Mouse (Mus musculus): ENCODE measurements around the gene Ikzf1.

The Ikzf1 gene

DNA sequence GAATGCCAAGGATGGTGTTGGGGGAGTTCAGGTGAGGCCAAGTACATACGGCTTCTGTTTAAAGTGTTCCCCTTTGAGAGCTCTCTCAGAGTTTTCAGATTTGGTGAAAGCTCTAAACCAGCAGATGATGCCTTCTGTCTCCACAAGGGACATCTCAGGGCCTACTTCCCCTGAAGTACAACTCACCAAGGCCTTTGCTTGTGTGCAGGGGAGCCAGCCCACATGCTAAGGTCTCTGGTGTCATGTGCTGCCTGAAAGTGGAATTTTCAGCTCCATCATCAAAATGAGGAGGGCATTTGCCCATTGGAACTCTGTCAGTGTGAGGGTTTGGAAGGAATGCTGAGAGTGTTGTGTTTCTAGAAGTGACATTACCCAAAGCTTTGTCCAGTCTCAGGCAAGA lies 80.6 kb downstream of the Ikzf1 start:
- DNase-seq (ENCODE audit: low read depth, low spot score) = no peak

DNA sequence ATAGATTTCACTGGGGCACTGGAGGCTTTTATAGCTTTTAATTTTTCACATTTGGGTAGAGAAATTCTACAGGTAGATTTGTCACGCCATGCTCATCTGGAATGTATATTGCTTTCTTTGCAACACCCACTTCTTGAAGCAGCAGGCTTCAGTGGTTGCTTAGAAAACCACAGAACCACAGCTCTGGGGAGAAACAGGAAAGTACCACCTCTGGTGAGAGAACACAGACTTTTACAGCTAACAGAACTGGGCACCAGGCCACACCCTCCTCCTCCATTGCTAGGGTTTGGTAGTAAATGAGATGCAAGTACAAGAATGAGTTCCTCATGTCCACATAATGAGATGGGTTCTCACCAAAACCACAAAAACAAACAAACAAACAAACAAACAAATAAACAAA lies 81.3 kb downstream of the Ikzf1 start:
- DNase-seq (ENCODE audit: low read depth, low spot score) = no peak

DNA sequence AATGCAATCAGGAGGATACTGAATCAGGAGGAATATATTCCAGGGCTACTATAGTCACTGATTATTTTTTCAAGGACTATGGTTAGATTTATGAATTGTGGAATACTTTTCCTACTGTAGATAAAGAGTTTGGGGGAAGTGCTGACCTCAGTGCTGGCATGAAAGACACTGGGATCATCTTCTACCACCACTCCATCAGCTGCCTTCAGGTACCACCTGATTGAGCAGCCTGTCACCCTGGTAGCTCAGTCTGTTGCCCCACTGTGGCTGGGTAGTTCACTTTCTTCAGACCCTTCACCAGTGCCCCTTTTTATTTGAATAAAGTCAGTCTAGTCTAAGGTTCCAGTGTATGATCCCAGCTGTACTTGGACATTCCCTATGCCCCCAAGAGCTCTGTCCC lies 81.9 kb downstream of the Ikzf1 start:
- DNase-seq (ENCODE audit: low read depth, low spot score) = no peak

DNA sequence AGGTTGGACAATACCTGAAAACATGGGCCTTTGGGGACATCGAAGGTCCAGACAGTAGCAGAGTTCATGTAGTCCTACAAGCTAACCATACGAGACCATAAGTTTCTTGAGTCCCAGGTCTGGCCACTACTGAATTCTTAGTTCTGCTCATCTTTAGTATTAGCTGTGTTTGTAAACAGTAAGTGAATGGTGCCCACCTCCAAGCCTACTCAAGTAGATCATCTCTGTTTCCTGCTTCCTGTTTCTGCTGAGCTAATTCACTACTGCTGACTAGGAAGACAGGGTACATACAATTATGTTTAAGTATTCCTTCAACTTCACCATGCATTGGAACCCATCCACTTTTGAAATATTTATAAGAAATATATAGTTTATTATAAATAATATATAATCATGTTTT lies 83.3 kb downstream of the Ikzf1 start:
- no peak for DNase-seq (ENCODE audit: low read depth, low spot score)

DNA sequence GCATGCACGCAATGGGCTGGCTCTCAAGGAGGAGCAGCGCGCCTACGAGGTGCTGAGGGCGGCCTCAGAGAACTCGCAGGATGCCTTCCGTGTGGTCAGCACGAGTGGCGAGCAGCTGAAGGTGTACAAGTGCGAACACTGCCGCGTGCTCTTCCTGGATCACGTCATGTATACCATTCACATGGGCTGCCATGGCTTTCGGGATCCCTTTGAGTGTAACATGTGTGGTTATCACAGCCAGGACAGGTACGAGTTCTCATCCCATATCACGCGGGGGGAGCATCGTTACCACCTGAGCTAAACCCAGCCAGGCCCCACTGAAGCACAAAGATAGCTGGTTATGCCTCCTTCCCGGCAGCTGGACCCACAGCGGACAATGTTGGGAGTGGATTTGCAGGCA lies 84.5 kb downstream of the Ikzf1 start:
- DNase-seq (ENCODE audit: low read depth, low spot score) = no peak

DNA sequence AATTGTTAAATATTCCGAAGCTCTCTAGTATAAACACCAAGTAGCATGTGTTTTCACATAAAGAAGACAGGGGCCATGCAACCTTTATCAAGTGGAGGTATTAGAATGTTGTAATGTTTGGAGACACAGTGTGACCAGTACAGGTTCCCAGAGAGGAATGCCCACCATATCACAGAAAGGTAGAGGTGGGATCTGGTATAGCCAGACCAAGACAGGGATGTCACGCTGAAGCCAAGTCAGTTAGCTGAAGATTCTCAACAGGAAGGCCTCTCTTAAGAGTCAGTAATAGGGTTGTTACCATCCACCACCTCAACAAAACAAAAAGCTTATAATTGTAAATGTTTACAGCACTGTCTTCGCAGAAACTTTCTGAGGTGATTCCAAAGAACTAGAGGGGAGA lies 85.9 kb downstream of the Ikzf1 start:
- no peak for DNase-seq (ENCODE audit: low read depth, low spot score)

DNA sequence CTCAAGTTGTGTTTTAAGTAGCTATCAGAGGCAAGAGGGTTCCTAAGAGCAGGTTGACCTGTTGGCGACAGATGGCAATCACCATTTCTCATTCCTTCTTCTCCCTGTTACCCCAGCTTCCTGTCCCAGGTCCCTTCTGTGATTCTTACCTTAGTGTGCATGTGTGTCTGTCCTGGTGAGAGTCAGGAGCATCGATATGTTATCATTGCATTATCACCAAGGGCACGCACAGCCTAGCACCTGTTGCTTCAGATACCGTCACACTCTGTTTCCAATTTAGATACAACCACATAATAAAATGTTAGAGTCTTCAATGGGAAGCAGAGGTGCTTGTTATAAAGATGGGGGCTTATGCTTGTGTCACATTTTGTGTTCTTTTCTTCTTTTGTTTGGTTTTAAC lies 87.4 kb downstream of the Ikzf1 start:
- DNase-seq (ENCODE audit: low read depth, low spot score) = no peak

DNA sequence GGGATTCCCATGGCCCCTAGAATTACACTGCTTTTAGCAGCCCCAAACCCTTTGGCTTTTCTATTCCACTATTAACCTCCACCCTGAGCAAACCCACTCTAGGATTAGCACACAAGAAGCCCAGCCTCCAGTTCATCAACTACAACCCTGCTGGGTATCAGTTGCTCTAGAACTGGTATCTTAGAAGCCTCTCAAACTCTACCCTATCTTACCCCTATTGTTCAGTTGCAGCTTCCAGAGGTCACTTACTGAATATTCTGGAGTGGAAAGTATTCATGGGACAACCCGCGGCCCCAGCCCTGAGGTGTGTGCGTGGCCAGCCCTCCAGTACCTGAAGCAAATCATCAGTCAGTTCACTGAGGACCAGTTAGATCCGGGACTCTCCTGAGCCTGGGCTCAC lies 89.6 kb downstream of the Ikzf1 start:
- no peak for DNase-seq (ENCODE audit: low read depth, low spot score)

DNA sequence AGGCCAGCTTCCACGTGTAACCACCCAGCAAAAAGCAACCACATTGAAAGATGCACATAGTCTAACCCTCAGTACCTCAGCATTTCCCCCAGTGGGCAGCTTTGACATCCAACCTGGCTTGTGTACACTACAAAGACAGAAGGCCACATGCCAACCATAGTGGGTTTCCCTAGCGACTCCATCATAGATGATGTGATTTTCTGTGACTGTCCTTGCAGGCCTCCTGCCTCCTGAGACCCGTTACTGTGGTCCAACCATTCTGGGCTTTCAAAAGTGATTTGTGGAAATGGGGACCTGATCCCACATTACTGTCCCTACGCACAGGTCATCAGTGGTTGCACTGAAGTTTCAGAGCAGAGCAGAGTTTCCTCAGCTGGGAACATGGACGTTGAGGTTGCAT lies 90.1 kb downstream of the Ikzf1 start:
- DNase-seq (ENCODE audit: low read depth, low spot score) = no peak

DNA sequence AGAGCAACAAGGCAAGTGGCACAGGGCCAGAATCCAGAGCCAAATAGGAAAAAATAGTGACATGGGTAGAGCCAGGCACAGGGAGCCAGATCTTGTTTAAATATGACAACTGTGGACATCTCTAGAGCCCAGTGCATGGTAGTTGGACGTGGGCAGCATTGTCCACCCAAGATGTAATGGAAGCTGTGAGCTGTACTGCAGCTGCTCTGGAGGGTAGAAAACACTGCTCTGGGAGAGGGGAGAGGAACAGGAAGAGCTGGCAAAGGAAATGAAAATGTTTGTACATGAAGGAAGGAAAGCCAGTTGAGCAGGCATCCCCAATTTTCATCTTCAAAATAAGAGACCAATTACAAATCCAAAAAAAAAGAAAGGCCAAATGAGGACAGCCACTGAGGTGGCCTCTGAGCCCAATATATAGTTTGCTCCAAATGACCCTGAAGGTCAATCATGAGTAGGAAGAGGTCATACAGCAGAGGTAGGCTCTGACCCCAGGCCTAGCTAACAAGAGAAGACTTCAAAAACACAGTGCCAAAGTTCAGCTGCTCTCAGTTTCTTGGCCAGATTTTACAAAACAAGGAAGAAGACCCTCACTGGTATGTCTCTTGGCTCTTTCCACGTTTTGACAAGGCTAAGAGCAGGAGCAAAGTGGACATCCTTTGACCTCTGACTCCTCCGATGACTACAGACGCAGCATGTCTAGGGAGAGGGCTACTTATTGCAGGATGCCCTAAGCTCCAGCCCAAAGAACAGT lies 91.4 kb downstream of the Ikzf1 start:
- DNase-seq (ENCODE audit: low read depth, low spot score) = no peak

DNA sequence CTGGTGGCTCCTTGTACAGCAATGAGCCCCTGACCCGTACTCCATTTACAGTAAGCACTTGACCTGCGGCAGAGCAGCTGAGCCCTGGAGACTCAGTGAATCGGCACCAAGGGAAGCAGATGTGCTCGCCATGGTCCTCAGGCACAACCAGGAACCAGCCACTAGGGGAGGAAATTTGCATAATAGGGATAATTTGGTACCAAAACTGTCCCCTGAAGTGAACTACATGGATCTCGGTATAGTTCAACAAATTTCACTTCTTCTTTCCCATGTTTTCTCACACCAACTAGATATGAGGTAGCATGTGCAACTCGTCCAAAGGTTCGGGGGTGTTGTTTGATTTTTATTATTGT lies 92.0 kb downstream of the Ikzf1 start:
- no peak for DNase-seq (ENCODE audit: low read depth, low spot score)

DNA sequence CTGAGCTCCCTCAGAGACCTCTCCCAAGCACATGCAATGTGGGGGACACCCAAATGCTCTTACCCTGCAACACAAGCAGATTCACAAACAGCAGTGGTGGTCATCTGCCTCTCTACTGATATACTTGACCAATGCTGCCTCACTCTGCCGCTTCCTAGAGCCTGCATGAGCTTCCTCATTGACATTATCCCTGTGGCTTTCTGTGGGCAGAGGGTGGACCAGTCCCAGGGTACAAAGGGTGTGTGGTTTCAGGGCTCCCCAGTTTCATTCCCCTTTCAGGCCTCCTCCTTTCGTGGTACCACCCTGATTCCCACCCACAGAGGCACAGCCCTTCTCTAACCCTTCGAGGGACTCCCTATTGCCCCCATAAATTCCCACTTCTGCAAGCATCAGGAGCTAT lies 92.4 kb downstream of the Ikzf1 start:
- DNase-seq (ENCODE audit: low read depth, low spot score) = no peak

DNA sequence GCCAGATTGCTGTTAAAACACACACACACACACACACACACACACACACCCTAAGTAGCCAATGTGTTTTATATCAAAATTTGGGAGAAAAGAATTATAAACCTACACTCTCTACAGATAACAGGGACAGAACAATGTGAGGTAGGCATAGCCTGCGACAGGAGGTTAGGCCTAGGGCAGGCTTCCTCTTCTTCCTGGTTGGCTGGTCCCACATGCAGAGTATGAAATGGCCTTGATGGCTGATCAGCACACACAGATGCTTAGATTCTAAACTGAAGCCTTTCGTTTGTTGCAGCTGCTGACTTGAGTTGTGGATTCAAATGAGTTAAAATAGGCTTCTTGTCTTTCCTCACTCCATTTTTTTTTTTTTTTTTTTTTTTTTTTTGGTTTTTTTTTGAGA lies 93.0 kb downstream of the Ikzf1 start:
- no peak for DNase-seq (ENCODE audit: low read depth, low spot score)

DNA sequence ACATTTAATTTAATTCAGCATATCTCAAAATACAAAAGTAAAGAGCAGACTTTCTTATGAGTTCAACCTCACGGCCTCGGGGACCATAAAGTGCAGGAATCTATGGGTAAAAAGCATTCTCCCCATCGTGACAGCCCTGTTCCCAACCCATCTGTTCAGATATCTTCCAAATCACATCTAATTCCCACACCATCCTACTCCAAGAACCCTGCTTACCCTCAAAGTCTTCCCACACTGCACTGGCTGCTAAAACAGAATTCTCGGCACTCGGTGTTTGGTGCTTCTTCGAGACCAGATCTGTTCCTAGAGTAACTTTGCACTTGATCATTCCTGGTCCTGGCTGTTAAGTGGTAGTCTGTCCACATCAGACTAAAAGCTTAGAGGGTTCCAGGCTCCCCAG lies 93.5 kb downstream of the Ikzf1 start:
- peak; percentile 16 for DNase-seq (ENCODE audit: low read depth, low spot score)

DNA sequence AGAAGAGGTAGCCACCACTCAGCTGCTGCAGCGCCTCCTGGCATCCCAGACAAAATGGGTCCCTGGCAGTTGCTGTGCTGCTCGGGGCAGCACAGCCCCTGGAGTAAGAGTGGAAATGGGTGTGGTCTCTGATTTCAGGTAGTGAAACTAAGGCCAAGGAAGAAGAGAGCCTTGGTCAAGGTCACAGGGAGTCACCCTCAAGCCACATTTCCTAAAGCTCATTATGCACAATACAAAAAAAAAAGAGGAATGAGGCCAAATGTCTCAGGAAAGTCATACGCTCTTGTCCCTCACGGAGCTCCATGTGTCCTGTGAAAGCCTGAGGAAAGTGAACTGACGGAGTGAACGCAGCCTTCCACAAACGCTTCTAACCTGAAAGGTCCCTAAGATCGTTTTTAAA lies 96.9 kb downstream of the Ikzf1 start:
- DNase-seq (ENCODE audit: low read depth, low spot score) = no peak

DNA sequence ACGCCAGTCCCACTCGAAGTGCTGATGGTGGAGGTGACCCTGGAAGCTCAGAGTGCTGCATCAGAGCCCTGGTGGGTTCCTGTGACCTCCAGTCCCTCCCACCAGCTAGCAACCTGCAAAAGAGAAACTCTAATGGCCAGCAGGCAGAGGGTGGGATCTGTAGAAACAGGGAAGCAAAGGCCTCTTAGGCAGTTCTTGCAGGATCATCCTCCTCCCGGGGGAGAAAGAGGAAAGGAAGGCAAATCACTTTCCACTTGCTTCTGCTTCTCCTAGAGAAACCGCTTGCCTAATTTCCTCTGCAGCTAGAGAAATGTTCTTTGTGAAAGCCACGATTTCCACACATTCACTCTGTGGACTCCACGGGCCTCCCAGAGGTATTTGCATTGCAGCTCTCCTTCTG lies 100.7 kb downstream of the Ikzf1 start:
- no peak for DNase-seq (ENCODE audit: low read depth, low spot score)

DNA sequence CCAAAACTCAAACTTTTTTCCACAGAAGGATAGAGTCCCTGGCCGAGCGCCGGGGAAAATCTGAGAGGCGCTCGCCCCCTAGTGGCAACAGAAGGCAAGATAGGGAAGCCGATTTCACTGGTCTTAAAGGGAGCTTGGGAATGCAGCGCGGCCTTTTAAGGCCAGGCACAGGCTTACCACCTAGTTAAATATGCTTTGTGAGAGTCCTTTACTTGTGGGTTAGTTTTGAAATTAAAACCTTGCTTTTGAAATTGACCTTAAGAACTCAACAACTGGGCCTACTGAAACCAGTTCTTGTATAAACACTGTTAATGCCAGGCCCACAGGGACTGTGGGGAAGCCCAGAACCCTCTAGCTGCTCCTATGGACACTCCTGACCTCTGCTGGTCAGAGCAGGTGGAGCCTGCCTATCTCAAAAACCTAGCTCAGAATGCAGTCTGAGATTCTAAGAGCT lies 103.7 kb downstream of the Ikzf1 start:
- DNase-seq (ENCODE audit: low read depth, low spot score) = peak; percentile 33

DNA sequence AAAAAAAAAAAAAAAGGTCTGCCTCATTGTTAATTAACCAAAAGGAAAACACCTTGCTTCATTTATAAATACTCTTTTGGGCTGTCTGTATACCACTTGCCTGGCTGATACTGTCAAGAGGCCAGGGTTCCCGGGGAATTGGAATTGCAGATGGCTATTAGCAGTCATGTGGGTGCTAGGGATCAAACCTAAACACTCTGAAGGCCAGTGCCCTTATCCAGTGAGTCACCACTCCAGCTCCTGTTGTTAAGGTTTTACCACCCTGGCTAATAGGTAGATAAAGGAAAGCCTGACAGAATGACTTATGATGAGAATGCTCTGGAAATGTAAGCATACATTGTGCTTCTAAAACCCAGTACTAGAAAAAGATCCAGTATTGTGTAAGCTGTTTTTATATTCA lies 109.8 kb downstream of the Ikzf1 start:
- DNase-seq (ENCODE audit: low read depth, low spot score) = no peak

DNA sequence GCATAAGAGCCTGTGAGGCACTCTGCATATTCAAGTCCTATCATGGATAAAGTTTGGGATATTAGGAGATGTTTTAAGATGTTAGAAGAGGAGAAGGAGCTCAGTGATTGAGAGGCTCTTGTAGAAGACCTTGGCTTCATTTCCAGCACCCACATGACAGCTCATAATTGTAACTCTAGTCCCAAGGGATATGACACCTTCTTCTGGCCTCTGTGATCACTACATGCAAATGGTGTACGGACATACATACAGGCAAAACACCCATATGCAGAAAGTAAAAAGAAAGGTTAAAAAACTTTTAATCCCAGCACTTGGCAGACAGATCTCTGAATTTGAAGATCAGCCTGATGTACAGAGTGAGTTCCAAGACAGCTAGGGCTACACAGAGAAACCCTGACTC lies 113.9 kb downstream of the Ikzf1 start:
- no peak for DNase-seq (ENCODE audit: low read depth, low spot score)

DNA sequence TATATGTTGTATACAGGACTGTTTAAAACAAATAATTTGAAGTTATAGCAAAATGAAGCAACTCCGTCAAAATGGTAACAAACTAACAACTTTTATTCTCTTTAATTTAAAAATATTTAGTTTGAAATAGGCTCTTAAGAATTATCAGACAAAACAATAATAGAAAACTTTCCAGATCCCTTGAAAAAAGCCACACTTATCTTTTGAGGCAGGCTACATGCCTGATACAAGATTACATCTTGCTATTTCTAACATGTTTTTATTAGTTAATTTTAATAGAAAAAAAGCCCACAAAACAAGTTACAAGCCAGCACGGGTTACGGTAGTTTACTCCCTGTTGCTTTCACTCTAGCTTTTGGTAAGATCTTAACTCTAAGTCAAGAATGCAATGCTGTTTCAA lies 115.5 kb downstream of the Ikzf1 start:
- no peak for DNase-seq (ENCODE audit: low read depth, low spot score)

DNA sequence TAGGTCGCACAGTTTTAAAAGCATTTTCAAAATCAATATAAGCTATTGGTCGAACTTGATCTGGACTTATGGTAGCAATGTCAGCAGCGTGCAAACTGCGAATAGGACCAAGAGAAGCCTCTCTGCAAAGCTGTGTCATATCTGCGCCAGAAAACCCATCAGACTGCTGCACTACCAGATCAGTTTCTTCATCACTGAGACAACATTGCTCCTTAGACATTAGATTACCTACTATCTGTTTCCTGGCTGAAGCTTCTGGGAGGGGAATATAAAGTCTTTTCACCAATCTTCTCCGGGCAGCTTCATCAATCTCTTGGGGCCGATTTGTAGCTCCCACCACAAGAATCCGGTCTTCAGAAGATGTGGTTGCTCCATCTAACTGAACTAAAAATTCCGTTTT lies 116.3 kb downstream of the Ikzf1 start:
- no peak for DNase-seq (ENCODE audit: low read depth, low spot score)

DNA sequence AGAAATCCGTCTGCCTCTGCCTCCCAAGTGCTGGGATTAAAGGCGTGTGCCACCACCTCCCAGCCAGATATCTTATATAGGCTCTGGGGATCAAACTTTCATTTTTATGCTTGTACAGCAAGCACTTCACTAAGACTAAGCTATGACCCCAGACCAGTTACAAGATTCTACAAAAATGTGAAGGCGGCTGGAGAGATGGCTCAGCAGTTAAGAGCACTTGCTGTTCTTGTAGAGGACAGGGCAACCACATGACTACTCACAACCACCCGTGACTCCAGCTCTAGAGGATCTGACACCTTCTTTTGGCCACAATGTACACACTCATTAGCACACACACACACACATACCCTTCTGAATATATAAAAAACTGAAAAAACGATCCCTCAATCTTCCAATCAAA lies 119.6 kb downstream of the Ikzf1 start:
- DNase-seq (ENCODE audit: low read depth, low spot score) = no peak

DNA sequence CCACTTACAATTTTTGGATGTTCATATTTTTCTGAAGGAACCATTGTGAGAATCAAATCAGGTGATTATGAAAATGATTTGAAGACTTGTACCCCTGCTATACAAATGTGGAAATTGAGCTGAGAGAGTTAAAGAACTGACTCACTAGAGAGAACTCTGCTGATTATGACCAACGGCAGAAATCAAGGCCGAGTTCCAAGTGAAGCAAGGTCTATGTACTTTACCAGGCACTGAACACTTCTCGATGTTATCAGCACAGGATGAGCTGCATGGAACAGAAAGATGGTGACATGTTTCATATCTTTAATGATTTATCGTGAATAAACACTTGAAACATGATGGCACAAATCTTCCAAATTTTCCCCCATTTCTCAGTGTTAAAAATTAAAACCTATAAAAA lies 121.1 kb downstream of the Ikzf1 start:
- no peak for DNase-seq (ENCODE audit: low read depth, low spot score)

Data from telencephalon, adult 2 months (tissue).